In the genomic region with DNA sequence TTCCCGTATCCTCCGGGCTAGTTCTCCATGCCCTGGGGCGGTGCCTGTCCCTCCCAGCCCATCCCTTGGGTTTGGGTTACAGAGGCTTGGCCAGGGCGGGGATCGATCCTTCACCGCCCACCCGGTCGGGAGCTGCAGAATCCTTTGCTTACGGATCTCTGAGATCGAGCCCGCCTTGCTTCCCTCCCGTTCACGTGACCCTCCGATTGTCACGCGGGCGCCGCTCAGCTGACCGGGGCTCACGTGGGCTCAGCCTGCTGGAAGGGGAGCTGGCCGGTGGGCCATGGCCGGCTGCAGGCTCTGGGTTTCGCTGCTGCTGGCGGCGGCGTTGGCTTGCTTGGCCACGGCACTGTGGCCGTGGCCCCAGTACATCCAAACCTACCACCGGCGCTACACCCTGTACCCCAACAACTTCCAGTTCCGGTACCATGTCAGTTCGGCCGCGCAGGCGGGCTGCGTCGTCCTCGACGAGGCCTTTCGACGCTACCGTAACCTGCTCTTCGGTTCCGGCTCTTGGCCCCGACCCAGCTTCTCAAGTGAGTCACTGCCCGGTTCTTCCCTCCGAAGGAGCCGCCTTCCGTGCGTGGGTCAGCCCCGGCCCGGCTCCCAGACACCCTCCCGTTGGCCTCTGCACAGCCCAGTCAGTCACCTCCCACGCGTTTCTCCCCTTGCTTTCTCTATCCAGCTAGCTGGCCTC, we compare ENCODE assay signal across 8 mouse cellular contexts. TPM values are rescaled to one million over a fixed set of nuclear protein-coding genes. Genes with fewer than 3 reads are reported as not detected.
DNase-seq lines count a peak whose midpoint lies in the region; ATAC-seq and TF ChIP-seq lines count a peak whose summit lies in the region.

TSS of gene Hexa (plus strand) at position 100 of the 697 bp plus-strand sequence.
TSS of gene Tmem202 (minus strand) at position 407 of the 697 bp plus-strand sequence.

- no peaks in the 10 kb centered on the region for H3K36me3 ChIP-seq in hindbrain, embryonic 13.5 days

- 2% methylated on average over 55 of the region's 55 CpGs for WGBS in hindbrain, embryonic 13.5 days

- peak within 1 kb of the TSS; percentile 68 for H3K4me3 ChIP-seq in hindbrain, embryonic 13.5 days

- H3K27ac ChIP-seq in hindbrain, embryonic 13.5 days = peak within 1 kb of the TSS; percentile 40; the same call in 1 of the 2 replicates

- POLR2A ChIA-PET in Patski (lab: Charles Lee) = interaction anchor here (1.3 kb wide), 1 partner anchor 249 kb away, joined by 4 read pairs; the partner anchor contains the start of gene Adpgk

- in situ Hi-C loops in Patski (cut with MboI; ENCODE audit: low pct_unique_long_range_greater_than_20kb) = no loop called here

- DNase-seq in Patski (ENCODE audit: low read depth, low spot score) = peak; percentile 30
- DNase-seq in cerebellum, adult 9-11 months = peak; percentile 82
- DNase-seq in frontal cortex, postnatal 14 days (ENCODE audit: low spot score in 2 of 2) = peak; percentile 61 to 71
- peak; percentile 66 for DNase-seq in left cerebral cortex, adult 11 months (ENCODE audit: low spot score)
- DNase-seq in lung, postnatal 36 days = peak; percentile 85
- peak; percentile 94 for DNase-seq in retina, postnatal 1 day
- peak; percentile 73 for DNase-seq in thymus, postnatal 4 days

- no peaks in the 10 kb centered on the region for H3K27me3 ChIP-seq in Patski
- H3K27me3 ChIP-seq in hindbrain, embryonic 13.5 days = peaks cover 9% of the 10 kb centered on the region; the same call in 1 of the 2 replicates

- H3K4me2 ChIP-seq in hindbrain, embryonic 13.5 days = peak within 1 kb of the TSS; percentile 80

- H3K9me3 ChIP-seq in hindbrain, embryonic 13.5 days = no peaks in the 10 kb centered on the region

- CTCF ChIA-PET in Patski (lab: Charles Lee) = interaction anchor here (0.9 kb wide), 1 partner anchor 26 kb away, joined by 4 read pairs; no protein-coding TSS in a partner anchor

- H3K4me1 ChIP-seq in hindbrain, embryonic 13.5 days (replicated peaks) = peaks cover 36% of the 10 kb centered on the region

- ATAC-seq in Patski = peak; percentile 66
- peak; percentile 95 for ATAC-seq in hindbrain, embryonic 13.5 days (ENCODE audit: low FRiP score)

- no peak for TF ChIP-seq CTCF in Patski (IDR thresholded peaks at IDR 0.05)

- H3K9ac ChIP-seq in hindbrain, embryonic 13.5 days = peak within 1 kb of the TSS; percentile 80

RNA-seq across cellular contexts. Expression of gene Hexa, which starts in this region (rescaled TPM):
- 135 TPM for polyA plus RNA-seq in Patski (2021)
- polyA plus RNA-seq in hindbrain, embryonic 13.5 days (2015; fragmentation: Nextera tagmentation; extraction: Ambion mirVana) = 59.1 and 60.8 TPM in 2 replicates

RNA-seq across cellular contexts. Expression of gene Tmem202, which starts in this region (rescaled TPM):
- polyA plus RNA-seq in Patski (2021) = 0.95 TPM
- 0.71 and 0.96 TPM in 2 replicates for polyA plus RNA-seq in hindbrain, embryonic 13.5 days (2015; fragmentation: Nextera tagmentation; extraction: Ambion mirVana)

Comparison
In these comparisons a context has a peak if more than half of its experiments do, and no peak if none do; other contexts are left out.
1. Peak in every context shown above with its lines: DNase-seq, ATAC-seq, H3K4me3 ChIP-seq and H3K27ac ChIP-seq.
2. DNase-seq: peak in every context shown above with its lines; median percentile 94 in retina, postnatal 1 day; 85 in lung, postnatal 36 days; 82 in cerebellum, adult 9-11 months; 73 in thymus, postnatal 4 days; 66 in frontal cortex, postnatal 14 days; 66 in left cerebral cortex, adult 11 months; 30 in Patski.